Mouse (Mus musculus) spleen, postnatal 36 days (tissue): Measurements from ENCODE around the gene Slc23a4.

ENCODE experiments used
- DNase-seq, 2 experiments: peaks; one replicate each; pipeline ENCODE4 v3.0.0; 2022; ENCODE audit warnings: low spot score in 2 of 2, mixed read lengths in 1 of 2

Slc23a4 gene

GRCm38 (mm10) chr6:34955862-34956241, 32.4 kb downstream of the Slc23a4 start:
- no peak for DNase-seq

GRCm38 (mm10) chr6:34954926-34955861, 33.0 kb downstream of the Slc23a4 start:
- peak in 1 of 2 experiments; percentile 21 for DNase-seq

- DNase-seq, result no peak
These were observed 36.1 kb downstream of the Slc23a4 start for GRCm38 (mm10) chr6:34951956-34952667.

GRCm38 (mm10) chr6:34951518-34951917, 36.7 kb downstream of the Slc23a4 start:
- DNase-seq, result no peak

- no peak for DNase-seq
These were observed 39.7 kb downstream of the Slc23a4 start for GRCm38 (mm10) chr6:34948461-34948860.

GRCm38 (mm10) chr6:34946486-34947079, 41.6 kb downstream of the Slc23a4 start:
- no peak for DNase-seq

- no peak for DNase-seq
These were observed 44.7 kb downstream of the Slc23a4 start for GRCm38 (mm10) chr6:34943499-34943898.

GRCm38 (mm10) chr6:34942446-34942845, 45.8 kb downstream of the Slc23a4 start:
- DNase-seq, result no peak

GRCm38 (mm10) chr6:34941496-34941895, 46.7 kb downstream of the Slc23a4 start:
- DNase-seq, result no peak

- no peak for DNase-seq
These were observed 48.8 kb downstream of the Slc23a4 start for GRCm38 (mm10) chr6:34939451-34939850.

GRCm38 (mm10) chr6:34938929-34939325, 49.3 kb downstream of the Slc23a4 start:
- no peak for DNase-seq

GRCm38 (mm10) chr6:34938280-34938928, 49.8 kb downstream of the Slc23a4 start:
- peak in 1 of 2 experiments; percentile 31 for DNase-seq

- DNase-seq, result no peak
These were observed 51.5 kb downstream of the Slc23a4 start for GRCm38 (mm10) chr6:34936743-34937142.

- DNase-seq, result no peak
These were observed 55.6 kb downstream of the Slc23a4 start for GRCm38 (mm10) chr6:34932633-34933032.

- no peak for DNase-seq
These were observed 60.6 kb downstream of the Slc23a4 start for GRCm38 (mm10) chr6:34927594-34927993.

- peak; percentile 36 to 43 for DNase-seq
These were observed 61.0 kb downstream of the Slc23a4 start for GRCm38 (mm10) chr6:34927156-34927555.

- peak; percentile 33 to 62 for DNase-seq
These were observed 66.3 kb downstream of the Slc23a4 start for GRCm38 (mm10) chr6:34921941-34922340.

- no peak for DNase-seq
These were observed 67.6 kb downstream of the Slc23a4 start for GRCm38 (mm10) chr6:34920631-34921030.

GRCm38 (mm10) chr6:34919956-34920355, 68.2 kb downstream of the Slc23a4 start, which contains the start of gene Stra8:
TSS of gene Stra8 (plus strand) at chr6:34920163.
- DNase-seq, result no peak

GRCm38 (mm10) chr6:34919146-34919545, 69.1 kb downstream of the Slc23a4 start:
- no peak for DNase-seq

- no peak for DNase-seq
These were observed 73.7 kb downstream of the Slc23a4 start for GRCm38 (mm10) chr6:34914462-34914861.
